Mouse (Mus musculus) hindbrain, postnatal 0 days (tissue): ENCODE measurements around the gene Rnf126. TPM values are rescaled to one million over a fixed set of nuclear protein-coding genes. Genes with fewer than 3 reads are reported as not detected.
A peak's percentile ranks its signal among the peaks of the same experiment; 100 is the strongest.

Source experiments
- ATAC-seq: fragments of 200-750 bp; cut with Nextera tagmentation; 2 replicates; pipeline ENCODE4 v1.8.0; 2017; ENCODE audit warnings: mild to moderate bottlenecking, moderate TSS enrichment, moderate library complexity
- DNase-seq: peaks from one replicate; pipeline ENCODE4 v3.0.0-alpha.2; 2015; ENCODE audit warnings: low spot score
- H3K27ac ChIP-seq: fragments of 300-500 bp; sonication (generic); 2 replicates; pipeline ENCODE4 v1.5.1; 2014; ENCODE audit warnings: mild to moderate bottlenecking
- H3K27me3 ChIP-seq: fragments of 300-500 bp; sonication (generic); 2 replicates; pipeline ENCODE4 v1.6.1; 2014; ENCODE audit warnings: low read length, mixed read lengths; ENCODE audit not compliant: insufficient read depth
- H3K36me3 ChIP-seq: fragments of 300-500 bp; sonication (generic); 2 replicates; pipeline ENCODE4 v1.6.1; 2014; ENCODE audit warnings: low read length, mixed read lengths; ENCODE audit not compliant: insufficient read depth
- H3K4me1 ChIP-seq: fragments of 300-500 bp; sonication (generic); 2 replicates; pipeline ENCODE4 v1.6.1; 2014; ENCODE audit warnings: antibody characterized with exemption, low read length, mixed read lengths; ENCODE audit not compliant: insufficient read depth
- H3K4me2 ChIP-seq: fragments of 300-500 bp; sonication (generic); 2 replicates; pipeline ENCODE4 v1.6.1; 2014; ENCODE audit warnings: low read depth, mild to moderate bottlenecking, low read length, moderate library complexity, mixed read lengths
- H3K4me3 ChIP-seq: fragments of 300-500 bp; sonication (generic); 2 replicates; pipeline ENCODE4 v1.5.1; 2014; ENCODE audit warnings: low read length
- H3K9ac ChIP-seq: fragments of 300-500 bp; sonication (generic); replicated peaks from 2 replicates; pipeline ENCODE4 v1.6.1; 2014; ENCODE audit warnings: mild to moderate bottlenecking, low read length, moderate library complexity, mixed read lengths
- H3K9me3 ChIP-seq: fragments of 300-500 bp; sonication (generic); 2 replicates; pipeline ENCODE4 v1.6.1; 2016; ENCODE audit warnings: low read length, mixed read lengths
- CTCF ChIP-seq: IDR thresholded peaks from 2 replicates; pipeline ENCODE4 v1.5.1; 2016; ENCODE audit warnings: antibody characterized with exemption, control low read depth, low read depth
- WGBS: fragments of 180-500 bp; shearing (Covaris S2); extraction: QIAGEN DNeasy Blood & Tissue Kit; methylation state at CpG from one replicate; pipeline ENCODE4 v1.1.7; 2014; 5-methylcytosine and 5-hydroxymethylcytosine counted together
- polyA plus RNA-seq: library from polyadenylated mRNA; unstranded; fragments of >200 nt; fragmentation: Nextera tagmentation; extraction: Ambion mirVana; gene quantifications from 2 replicates; pipeline ENCODE4 v1.2.1, GENCODE M21; 2015
- total RNA-seq: library from RNA; depleted of rRNA; stranded (reverse); fragments of >200 nt; gene quantifications from 2 replicates; pipeline ENCODE4 v1.2.3, GENCODE M21; 2014

Gene Rnf126
- total and polyA plus RNA-seq, 2 experiments from 2014 or later, result 112 to 119 TPM

- DNase-seq, result peak; percentile 91
- Histone ChIP-seq H3K27me3 (no peaks in the 10 kb centered on the region), H3K9me3 (no peaks in the 10 kb centered on the region), H3K4me3 (peak within 1 kb of the TSS; percentile 93), H3K9ac (peak within 1 kb of the TSS; percentile 97), H3K4me2 (peak within 1 kb of the TSS; percentile 80), H3K4me1 (peaks cover 13% of the 10 kb centered on the region), H3K27ac (peak within 1 kb of the TSS; percentile 90), H3K36me3 (no peaks in the 10 kb centered on the region)
- TF ChIP-seq CTCF, result peak; percentile 72
- ATAC-seq, result peak; percentile 68
- 6% methylated on average over 51 of the region's 51 CpGs for WGBS
Measured at GRCm38 (mm10) chr10:79793051-79793737, 26.4 kb upstream of the Rnf126 start, which contains the start of gene Palm. Gene Palm, plus strand, starts transcription at chr10:79793572.

GRCm38 (mm10) chr10:79792339-79793040, 25.7 kb upstream of the Rnf126 start:
- H3K9ac ChIP-seq, result no peak overlapping the region
- no peak overlapping the region for H3K4me3 ChIP-seq

GRCm38 (mm10) chr10:79790861-79791260, 24.1 kb upstream of the Rnf126 start, which contains the start of gene Prss57:
Gene Prss57, minus strand, starts transcription at chr10:79790961.
- H3K4me2 ChIP-seq, result no peak within 1 kb of the TSS
- H3K4me3 ChIP-seq, result no peak within 1 kb of the TSS
- H3K27ac ChIP-seq, result no peak within 1 kb of the TSS
- H3K9ac ChIP-seq, result no peak within 1 kb of the TSS
- DNase-seq (no peak), ATAC-seq (no peak)
- no peaks in the 10 kb centered on the region for H3K36me3 ChIP-seq
- no peaks in the 10 kb centered on the region for H3K27me3 ChIP-seq
- no peak for TF ChIP-seq CTCF
- H3K9me3 ChIP-seq, result no peaks in the 10 kb centered on the region
- H3K4me1 ChIP-seq, result peaks cover 9% of the 10 kb centered on the region
- WGBS, result 86% methylated on average over 4 of the region's 4 CpGs

More at GRCm38 (mm10) chr10:79792339-79793040, 25.7 kb upstream of the Rnf126 start:
- Histone ChIP-seq H3K4me1 (peaks cover 13% of the 10 kb centered on the region), H3K4me2 (no peak overlapping the region; the same call in 1 of the 2 replicates), H3K36me3 (no peaks in the 10 kb centered on the region), H3K27me3 (no peaks in the 10 kb centered on the region), H3K27ac (no peak overlapping the region), H3K9me3 (no peaks in the 10 kb centered on the region)
- no peak for DNase-seq
- no peak for TF ChIP-seq CTCF
- 88% methylated on average over 5 of the region's 5 CpGs for WGBS
- no peak for ATAC-seq

- H3K9ac ChIP-seq, result no peak overlapping the region
- 49% methylated on average over 2 of the region's 2 CpGs for WGBS
- no peak overlapping the region for H3K4me3 ChIP-seq
- DNase-seq (no peak), ATAC-seq (no peak)
- H3K4me2 ChIP-seq, result no peak overlapping the region
- H3K9me3 ChIP-seq, result no peaks in the 10 kb centered on the region
- no peaks in the 10 kb centered on the region for H3K27me3 ChIP-seq
- H3K36me3 ChIP-seq, result no peaks in the 10 kb centered on the region
- TF ChIP-seq CTCF, result no peak
- H3K4me1 ChIP-seq, result 0 out of 2 replicates have a peak, but pooled peaks cover under 1% of the 10 kb centered on the region
- H3K27ac ChIP-seq, result no peak overlapping the region
Measured at GRCm38 (mm10) chr10:79789581-79789980, 22.8 kb upstream of the Rnf126 start.

GRCm38 (mm10) chr10:79788386-79789158, 21.8 kb upstream of the Rnf126 start:
- 36% methylated on average over 7 of the region's 7 CpGs for WGBS
- peak; percentile 91 for TF ChIP-seq CTCF
- Histone ChIP-seq H3K27me3 (no peaks in the 10 kb centered on the region), H3K4me3 (no peak overlapping the region), H3K36me3 (no peaks in the 10 kb centered on the region), H3K9ac (no peak overlapping the region), H3K4me2 (no peak overlapping the region), H3K4me1 (no peaks in the 10 kb centered on the region), H3K9me3 (no peaks in the 10 kb centered on the region), H3K27ac (no peak overlapping the region)
- ATAC-seq, result no peak
- DNase-seq, result peak; percentile 87

GRCm38 (mm10) chr10:79783920-79784800, 17.4 kb upstream of the Rnf126 start:
- no peak overlapping the region for H3K4me3 ChIP-seq
- peak; percentile 55 for TF ChIP-seq CTCF
- H3K9ac ChIP-seq, result no peak overlapping the region
- peak; percentile 55 for DNase-seq
- H3K36me3 ChIP-seq, result no peaks in the 10 kb centered on the region
- no peak overlapping the region for H3K27ac ChIP-seq
- no peaks in the 10 kb centered on the region for H3K9me3 ChIP-seq
- ATAC-seq, result no peak
- H3K4me2 ChIP-seq, result no peak overlapping the region
- no peaks in the 10 kb centered on the region for H3K27me3 ChIP-seq
- H3K4me1 ChIP-seq, result peaks cover 4% of the 10 kb centered on the region; the same call in 1 of the 2 replicates
- 37% methylated on average over 27 of the region's 27 CpGs for WGBS
